Mouse (Mus musculus) stomach, embryonic 14.5 days (tissue): ENCODE measurements around the gene Nes. TPM values are rescaled to one million over a fixed set of nuclear protein-coding genes. Genes with fewer than 3 reads are reported as not detected.

Source experiments
- ATAC-seq: fragments of 200-750 bp; cut with Nextera tagmentation; 2 replicates; pipeline ENCODE4 v1.8.0; 2017; ENCODE audit warnings: low read depth, moderate TSS enrichment; ENCODE audit not compliant: insufficient number of reproducible peaks, insufficient read depth, low FRiP score
- H3K27ac ChIP-seq: fragments of 300-500 bp; sonication (generic); 2 replicates; pipeline ENCODE4 v1.5.1; 2014; ENCODE audit warnings: mild to moderate bottlenecking, low read length, moderate library complexity, mixed read lengths
- H3K27me3 ChIP-seq: fragments of 300-500 bp; sonication (generic); 2 replicates; pipeline ENCODE4 v1.6.1; 2014; ENCODE audit warnings: low read length, control low read depth, mixed read lengths; ENCODE audit not compliant: control insufficient read depth, insufficient read depth
- H3K36me3 ChIP-seq: fragments of 300-500 bp; sonication (generic); 2 replicates; pipeline ENCODE4 v1.6.1; 2014; ENCODE audit warnings: mild to moderate bottlenecking, control low read depth, low read length, moderate library complexity, mixed read lengths; ENCODE audit not compliant: control insufficient read depth, insufficient read depth
- H3K4me1 ChIP-seq: fragments of 300-500 bp; sonication (generic); 2 replicates; pipeline ENCODE4 v1.6.1; 2014; ENCODE audit warnings: low read length, control low read depth, mixed read lengths; ENCODE audit not compliant: control insufficient read depth, insufficient read depth
- H3K4me2 ChIP-seq: fragments of 300-500 bp; sonication (generic); replicated peaks from 2 replicates; pipeline ENCODE4 v1.6.1; 2014; ENCODE audit warnings: low read depth, low read length, control low read depth
- H3K4me3 ChIP-seq: fragments of 300-500 bp; sonication (generic); 2 replicates; pipeline ENCODE4 v1.5.1; 2014; ENCODE audit warnings: low read depth, low read length, control low read depth
- H3K9ac ChIP-seq: fragments of 300-500 bp; sonication (generic); replicated peaks from 2 replicates; pipeline ENCODE4 v1.6.1; 2014; ENCODE audit warnings: low read depth, mild to moderate bottlenecking, control low read depth, low read length, moderate library complexity, mixed read lengths
- H3K9me3 ChIP-seq: fragments of 300-500 bp; sonication (generic); 2 replicates; pipeline ENCODE4 v1.6.1; 2016; ENCODE audit warnings: low read depth, low read length, control low read depth; ENCODE audit not compliant: control insufficient read depth
- WGBS: fragments of 180-500 bp; shearing (Covaris S2); extraction: QIAGEN DNeasy Blood & Tissue Kit; methylation state at CpG from one replicate; pipeline ENCODE4 v1.1.7; 2014; 5-methylcytosine and 5-hydroxymethylcytosine counted together
- polyA plus RNA-seq: library from polyadenylated mRNA; unstranded; fragments of >200 nt; fragmentation: Nextera tagmentation; extraction: Ambion mirVana; gene quantifications from 2 replicates; pipeline ENCODE4 v1.2.1, GENCODE M21; 2014

Gene Nes
- polyA plus RNA-seq, 1 experiment from 2014 or later, result 10.5 TPM

DNA sequence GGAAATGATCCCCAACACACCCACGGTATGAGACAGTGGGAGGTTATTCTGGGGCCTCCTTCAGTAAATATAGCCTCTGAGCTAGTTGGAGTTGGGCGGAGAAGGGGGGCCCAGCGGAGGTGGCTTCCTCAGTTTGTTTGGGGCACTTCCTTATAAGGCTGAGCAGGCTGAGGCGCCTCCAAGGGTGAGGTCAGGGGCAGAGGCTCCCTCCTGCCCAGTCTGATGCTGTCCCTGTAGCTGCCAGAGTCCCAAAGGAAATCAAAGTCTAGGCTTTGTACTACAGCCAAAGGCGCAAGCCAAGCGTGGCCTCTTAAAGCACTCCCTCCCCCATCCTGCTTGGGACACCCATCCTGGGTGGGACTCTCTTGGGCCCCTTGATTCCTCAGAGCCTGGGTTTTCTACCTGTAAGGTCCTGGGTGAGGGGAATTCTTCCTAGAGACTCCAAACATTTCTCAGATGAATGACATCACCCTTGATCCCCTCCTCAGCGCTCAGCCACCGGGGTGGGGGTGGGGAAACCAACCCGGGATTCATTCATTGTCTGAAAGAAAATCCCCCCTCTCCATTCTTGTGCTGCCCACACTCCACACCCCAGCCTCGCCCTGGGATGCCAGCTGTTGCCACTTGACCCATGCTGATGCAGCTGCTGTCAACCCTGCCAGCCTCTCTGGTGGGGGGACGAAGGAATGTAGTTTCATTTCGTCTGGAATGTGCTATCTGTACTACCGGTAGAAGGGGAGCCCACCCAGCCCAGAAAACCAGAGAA, 12.1 kb downstream of the Nes start:
- Histone ChIP-seq H3K36me3 (no peaks in the 10 kb centered on the region), H3K9ac (0 out of 2 replicates have a peak overlapping the region, but pooled peaks have one; percentile 0), H3K9me3 (no peaks in the 10 kb centered on the region), H3K4me2 (peak overlapping the region; percentile 32), H3K4me1 (peaks cover 53% of the 10 kb centered on the region), H3K4me3 (no peak overlapping the region), H3K27ac (peak overlapping the region; percentile 94), H3K27me3 (no peaks in the 10 kb centered on the region)
- 2% methylated on average over 13 of the region's 13 CpGs for WGBS
- ATAC-seq, result peak; percentile 59; the same call in 1 of the 2 replicates

DNA sequence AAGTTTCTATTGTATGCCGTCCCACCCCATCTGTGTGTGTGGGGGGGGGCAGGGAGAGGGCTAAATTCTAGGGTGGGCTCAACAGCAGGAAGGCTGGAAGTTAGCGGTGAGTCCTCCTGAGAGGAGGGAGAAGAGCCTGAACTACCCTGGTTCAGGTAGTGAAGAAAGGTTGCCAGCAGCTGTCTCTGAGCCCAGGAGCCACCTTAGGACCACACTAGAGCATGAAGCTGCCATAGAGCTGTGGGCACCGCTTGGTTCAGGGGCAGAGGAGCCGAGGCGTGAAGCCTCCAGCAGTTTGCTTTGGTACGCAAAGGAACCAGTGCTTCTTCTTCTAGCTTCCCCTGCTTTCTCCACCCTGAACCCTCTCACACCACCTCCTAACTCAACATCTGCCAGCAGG, 12.7 kb downstream of the Nes start:
- peaks cover 58% of the 10 kb centered on the region for H3K4me1 ChIP-seq
- no peak overlapping the region for H3K4me3 ChIP-seq
- peaks cover 2% of the 10 kb centered on the region; the same call in 1 of the 2 replicates for H3K27me3 ChIP-seq
- no peak for ATAC-seq
- peak overlapping the region; percentile 32 for H3K4me2 ChIP-seq
- 41% methylated on average over 6 of the region's 6 CpGs for WGBS
- no peaks in the 10 kb centered on the region for H3K36me3 ChIP-seq
- no peak overlapping the region for H3K9ac ChIP-seq
- peak overlapping the region; percentile 94 for H3K27ac ChIP-seq
- H3K9me3 ChIP-seq, result no peaks in the 10 kb centered on the region

DNA sequence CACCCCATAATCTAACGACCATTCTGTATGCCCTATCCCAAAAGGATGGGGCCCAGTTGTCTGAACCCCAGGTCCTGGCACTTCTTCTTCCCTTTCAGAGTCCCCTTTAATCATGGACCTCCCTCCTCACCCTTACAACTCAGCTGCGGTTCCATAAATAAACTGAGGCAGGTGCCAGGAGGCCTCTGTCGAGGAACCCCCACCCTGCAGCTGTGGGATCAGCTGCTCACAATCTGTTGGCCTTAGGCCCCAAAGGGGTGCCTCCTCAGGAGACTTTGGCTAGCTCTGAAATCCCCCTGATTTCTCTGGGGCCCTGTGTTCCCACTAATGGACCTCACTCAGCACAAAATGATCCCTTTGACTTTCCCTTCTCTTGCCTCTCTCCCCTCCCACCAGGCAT, 13.2 kb downstream of the Nes start:
- no peak overlapping the region for H3K4me2 ChIP-seq

DNA sequence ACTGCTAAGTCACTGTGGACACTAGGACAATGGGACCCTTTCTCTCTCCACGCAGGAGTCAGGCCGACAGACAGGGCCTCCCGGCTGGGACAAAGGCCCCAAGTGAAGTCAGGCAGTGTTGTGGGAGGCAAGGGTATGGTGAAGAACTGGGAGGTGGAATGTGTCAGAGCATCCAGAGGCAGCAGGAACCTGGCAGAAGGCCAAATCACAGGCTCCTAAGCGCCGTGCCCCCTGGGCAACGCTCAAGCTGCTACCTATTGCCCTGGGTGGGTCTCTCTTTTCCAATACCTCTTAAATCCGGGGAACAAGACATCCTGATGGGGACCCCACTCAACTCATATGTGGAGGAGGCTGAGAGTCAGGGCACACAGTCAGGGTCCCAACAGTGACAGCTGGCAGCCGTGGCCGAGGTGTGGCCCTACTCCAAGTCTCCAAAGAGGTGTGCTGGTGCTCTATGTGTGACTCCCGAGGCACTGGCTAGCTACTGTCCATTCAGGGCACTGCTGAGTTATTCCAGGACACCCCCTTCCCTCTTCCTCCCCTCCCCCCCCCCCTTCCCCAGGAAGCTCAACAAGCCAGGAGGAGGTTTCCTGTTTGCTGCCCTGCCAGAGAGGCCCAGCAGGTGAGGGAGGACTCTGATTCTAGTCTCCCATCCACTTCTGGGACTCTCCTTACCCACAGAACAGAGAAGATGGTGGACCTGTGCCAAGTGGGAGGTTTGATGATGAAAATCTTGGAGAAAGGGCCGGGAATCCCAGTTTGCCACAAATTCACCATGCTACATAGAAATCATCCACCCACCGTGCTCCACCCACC, 14.8 kb downstream of the Nes start:
- H3K27me3 ChIP-seq, result peaks cover 9% of the 10 kb centered on the region; the same call in 1 of the 2 replicates
- no peak overlapping the region for H3K9ac ChIP-seq
- no peaks in the 10 kb centered on the region for H3K9me3 ChIP-seq
- 37% methylated on average over 12 of the region's 12 CpGs for WGBS
- no peak for ATAC-seq
- H3K36me3 ChIP-seq, result no peaks in the 10 kb centered on the region
- peaks cover 58% of the 10 kb centered on the region for H3K4me1 ChIP-seq
- peak overlapping the region; percentile 61; the same call in 1 of the 2 replicates for H3K27ac ChIP-seq
- H3K4me3 ChIP-seq, result no peak overlapping the region
- no peak overlapping the region for H3K4me2 ChIP-seq

More for the DNA sequence above, 13.2 kb downstream of the Nes start:
- H3K9me3 ChIP-seq, result no peaks in the 10 kb centered on the region
- peak overlapping the region; percentile 94 for H3K27ac ChIP-seq
- H3K9ac ChIP-seq, result no peak overlapping the region
- no peaks in the 10 kb centered on the region for H3K36me3 ChIP-seq
- no peak for ATAC-seq
- peaks cover 6% of the 10 kb centered on the region; the same call in 1 of the 2 replicates for H3K27me3 ChIP-seq
- 31% methylated on average over 3 of the region's 3 CpGs for WGBS
- H3K4me3 ChIP-seq, result no peak overlapping the region
- H3K4me1 ChIP-seq, result peaks cover 58% of the 10 kb centered on the region

DNA sequence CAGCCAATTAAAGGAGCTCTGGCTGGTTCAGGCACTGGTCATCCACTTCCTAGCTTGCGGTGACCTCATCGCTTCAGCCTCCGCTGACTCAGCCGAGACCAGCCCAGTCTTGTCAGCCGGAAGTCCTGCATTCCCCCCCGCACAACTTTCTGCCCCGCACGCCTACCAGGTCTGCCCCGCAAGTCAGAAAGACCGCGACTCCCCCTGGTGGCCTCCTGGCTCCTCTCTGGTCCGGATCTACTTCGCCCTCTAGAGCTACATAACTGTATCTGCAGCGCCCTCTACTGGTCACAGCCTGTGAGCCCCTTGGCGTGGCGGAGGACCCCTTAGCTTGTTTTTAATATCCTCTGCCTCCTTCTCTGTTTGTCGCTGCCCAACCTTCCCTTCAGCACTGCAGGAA, 16.0 kb downstream of the Nes start:
- Histone ChIP-seq H3K9ac (no peak overlapping the region), H3K4me3 (peak overlapping the region; percentile 27), H3K36me3 (no peaks in the 10 kb centered on the region), H3K27me3 (peaks cover 9% of the 10 kb centered on the region; the same call in 1 of the 2 replicates), H3K27ac (peak overlapping the region; percentile 61; the same call in 1 of the 2 replicates), H3K4me1 (peaks cover 51% of the 10 kb centered on the region), H3K4me2 (peak overlapping the region; percentile 69), H3K9me3 (no peaks in the 10 kb centered on the region)
- under 1% methylated on average over 17 of the region's 17 CpGs for WGBS
- ATAC-seq, result peak; percentile 68

DNA sequence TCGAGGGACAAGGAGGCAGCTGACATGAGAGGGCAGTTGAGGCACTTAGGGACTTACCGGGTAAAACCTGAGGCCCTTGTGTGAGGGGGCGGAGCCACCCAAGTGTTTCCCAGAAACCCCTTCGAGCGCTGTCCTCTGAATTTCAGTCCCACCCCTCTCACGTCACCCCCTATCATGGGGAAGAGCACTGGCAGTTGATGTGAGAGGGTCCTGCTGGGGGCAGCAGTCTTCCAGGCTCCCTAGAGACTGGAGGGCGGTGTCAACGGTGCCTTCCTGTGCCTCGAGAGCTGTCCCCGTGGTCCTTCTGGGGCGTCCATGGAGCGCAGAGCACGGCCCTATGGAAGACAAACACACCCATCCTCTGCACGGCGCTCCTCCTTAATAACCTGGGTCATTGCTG, 16.8 kb downstream of the Nes start:
- H3K27me3 ChIP-seq, result peaks cover 9% of the 10 kb centered on the region; the same call in 1 of the 2 replicates
- no peak overlapping the region for H3K27ac ChIP-seq
- peak overlapping the region; percentile 27 for H3K4me3 ChIP-seq
- no peak overlapping the region; the same call in 1 of the 2 replicates for H3K9ac ChIP-seq
- 1% methylated on average over 15 of the region's 15 CpGs for WGBS
- H3K9me3 ChIP-seq, result no peaks in the 10 kb centered on the region
- ATAC-seq, result peak; percentile 43; the same call in 1 of the 2 replicates
- H3K4me1 ChIP-seq, result peaks cover 43% of the 10 kb centered on the region
- peak overlapping the region; percentile 69 for H3K4me2 ChIP-seq
- no peaks in the 10 kb centered on the region for H3K36me3 ChIP-seq

DNA sequence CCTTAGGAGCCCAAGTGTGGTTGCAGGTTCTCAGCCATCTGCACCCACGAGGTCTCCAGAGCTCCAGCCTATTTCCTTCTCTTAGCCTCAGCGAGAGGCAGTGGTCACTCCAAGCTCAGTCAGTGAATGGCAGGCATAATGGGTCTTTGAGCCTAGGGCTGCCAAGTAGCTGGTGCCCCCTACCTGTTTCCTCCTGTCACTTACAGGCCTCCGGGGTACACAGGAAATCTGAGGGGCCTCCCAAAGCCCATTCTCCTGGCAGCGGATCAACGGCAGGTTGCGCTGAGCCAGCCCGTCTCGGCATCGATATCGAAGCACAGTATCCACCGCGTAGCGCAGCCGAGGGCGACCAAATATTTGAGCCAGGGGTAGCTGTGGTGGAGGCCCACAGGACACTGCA, 17.2 kb downstream of the Nes start:
- Histone ChIP-seq H3K4me2 (peak overlapping the region; percentile 69), H3K27me3 (peaks cover 11% of the 10 kb centered on the region), H3K9me3 (no peaks in the 10 kb centered on the region), H3K27ac (no peak overlapping the region), H3K4me1 (peaks cover 39% of the 10 kb centered on the region), H3K36me3 (no peaks in the 10 kb centered on the region), H3K9ac (no peak overlapping the region), H3K4me3 (peak overlapping the region; percentile 27)
- ATAC-seq, result no peak
- WGBS, result 10% methylated on average over 15 of the region's 15 CpGs

DNA sequence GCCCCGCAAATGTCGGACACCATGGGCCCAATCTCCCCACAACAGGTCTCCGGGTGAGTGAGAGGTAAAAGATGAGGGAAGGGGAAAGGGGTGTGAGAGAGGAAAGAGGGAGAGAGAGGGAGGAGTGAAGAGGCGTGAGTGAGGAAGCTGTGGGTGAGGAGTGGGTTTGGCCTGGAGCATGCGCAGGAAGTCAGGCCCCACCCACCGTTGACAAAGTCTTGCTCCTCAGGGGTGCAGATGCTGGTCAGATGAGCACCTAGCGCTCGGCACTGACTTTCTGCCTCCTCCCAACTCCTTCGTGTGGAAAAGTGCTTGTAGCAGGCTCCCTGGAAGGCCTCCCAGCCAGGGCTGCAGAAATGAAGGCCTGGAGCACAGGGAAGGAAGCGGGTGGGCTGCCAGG, 19.1 kb downstream of the Nes start:
- 29% methylated on average over 10 of the region's 10 CpGs for WGBS
- H3K27me3 ChIP-seq, result peaks cover 28% of the 10 kb centered on the region
- H3K9ac ChIP-seq, result no peak overlapping the region
- H3K36me3 ChIP-seq, result no peaks in the 10 kb centered on the region
- no peaks in the 10 kb centered on the region for H3K9me3 ChIP-seq
- peaks cover 25% of the 10 kb centered on the region for H3K4me1 ChIP-seq
- H3K27ac ChIP-seq, result no peak overlapping the region
- no peak overlapping the region for H3K4me2 ChIP-seq
- no peak overlapping the region for H3K4me3 ChIP-seq
- ATAC-seq, result no peak
